Mouse (Mus musculus): ENCODE data around the gene Cxcr2. TPM values are rescaled to one million over a fixed set of nuclear protein-coding genes. Genes with fewer than 3 reads are reported as not detected.

Cxcr2 gene
- total RNA-seq, 2 experiments from 2014 or later: 0.14 to 0.17 TPM

DNA sequence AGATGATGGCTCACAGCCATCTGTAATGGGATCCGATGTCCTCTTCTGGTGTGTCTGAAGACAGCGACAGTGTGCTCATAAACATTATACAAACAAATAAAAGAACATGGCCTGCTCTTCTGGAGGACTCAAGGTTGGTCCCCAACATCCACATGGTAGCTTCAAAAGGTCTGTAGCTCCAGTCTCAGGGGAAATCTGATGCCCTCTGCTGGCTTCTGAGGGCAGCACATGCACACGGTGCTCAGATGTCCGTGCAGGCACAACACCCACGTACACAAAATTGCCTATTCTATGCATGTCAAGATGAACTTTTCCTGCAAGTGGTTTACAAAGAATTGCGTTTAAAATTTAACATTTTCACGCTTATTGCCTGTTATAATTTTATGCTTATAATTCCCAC is 42.2 kb downstream of the Cxcr2 start:
- intact Hi-C loops (cut with DNase I): loop anchor here (2.0 to 10.0 kb wide), 2 partner anchors 201 to 295 kb away; no protein-coding TSS in a partner anchor
- DNase-seq: peak in 1 of 2 experiments; percentile 38

DNA sequence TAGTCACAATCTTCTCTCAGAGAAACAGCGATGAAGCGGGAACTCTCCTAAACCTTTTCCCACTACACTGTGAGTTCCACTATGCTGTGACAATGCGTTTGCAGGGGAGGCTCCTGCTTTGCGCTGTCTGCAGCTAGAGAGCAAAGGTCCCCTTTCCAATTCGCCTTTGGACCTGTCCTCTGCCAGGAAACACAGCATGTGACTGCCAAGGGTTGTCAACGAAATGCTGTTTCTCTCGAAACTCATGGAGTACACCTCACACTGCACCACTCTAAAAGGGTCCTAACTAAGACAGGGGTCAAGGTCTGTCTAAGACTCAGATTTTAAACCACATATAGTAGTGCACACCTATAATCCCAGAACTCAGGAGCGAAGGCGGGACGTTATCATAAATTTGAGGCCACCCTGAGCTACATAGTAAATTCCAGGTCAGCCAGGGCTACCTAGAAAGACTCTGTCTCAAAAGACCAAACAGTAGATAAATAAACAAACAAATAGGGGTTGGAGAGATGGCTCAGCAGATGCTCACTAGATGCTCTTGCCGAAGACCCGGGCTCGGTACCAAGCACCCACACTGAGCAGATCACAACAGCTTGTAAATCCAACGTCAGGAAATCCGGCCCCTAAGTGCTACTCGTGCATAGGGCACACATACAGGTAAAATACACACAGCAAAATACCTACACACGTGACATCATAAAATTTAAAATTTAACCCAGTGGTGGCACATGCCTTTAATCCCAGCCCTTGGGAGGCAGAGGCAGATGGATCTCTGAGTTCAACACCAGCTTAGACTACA is 43.0 kb downstream of the Cxcr2 start:
- intact Hi-C loops (cut with DNase I): loop anchor here (2.0 to 10.0 kb wide), 2 partner anchors 202 to 296 kb away; no protein-coding TSS in a partner anchor
- DNase-seq: no peak

DNA sequence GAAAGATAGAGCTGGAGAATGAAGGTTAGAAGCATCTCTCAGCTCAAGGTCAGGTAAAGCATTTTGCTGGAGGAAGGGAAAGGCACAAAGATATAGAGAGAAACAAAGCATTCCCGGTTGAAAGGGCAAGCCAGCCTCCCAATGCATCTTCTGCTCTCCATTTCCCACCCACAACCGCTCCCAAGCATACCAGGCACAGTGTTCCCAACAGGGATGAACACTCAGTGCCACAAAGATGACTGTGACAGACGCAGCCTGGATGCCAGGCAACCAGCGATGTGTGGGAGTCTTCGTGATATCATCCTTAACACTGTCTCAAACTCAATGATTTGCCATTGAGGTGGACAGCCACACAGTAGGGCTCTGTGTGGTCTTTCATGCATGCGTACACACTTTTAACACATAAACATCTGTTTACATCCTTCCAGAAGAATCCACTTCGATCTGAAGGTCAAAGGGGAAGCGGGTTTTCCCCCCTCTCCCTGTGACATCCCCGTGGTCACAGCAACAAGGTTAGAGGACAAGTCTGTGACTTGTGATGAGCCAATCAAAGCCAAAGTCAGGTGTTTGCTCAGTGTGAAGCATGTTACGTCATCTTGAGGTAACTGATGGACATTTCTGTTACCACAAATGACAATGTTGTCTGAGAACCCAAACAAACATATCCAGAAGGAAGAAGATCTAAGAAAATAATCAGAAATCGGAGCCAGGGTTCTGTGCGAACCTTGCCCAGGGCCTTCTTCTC is 44.1 kb downstream of the Cxcr2 start:
- DNase-seq: no peak
- intact Hi-C loops (cut with DNase I): loop anchor here (2.0 to 10.0 kb wide), 2 partner anchors 203 to 297 kb away; no protein-coding TSS in a partner anchor

DNA sequence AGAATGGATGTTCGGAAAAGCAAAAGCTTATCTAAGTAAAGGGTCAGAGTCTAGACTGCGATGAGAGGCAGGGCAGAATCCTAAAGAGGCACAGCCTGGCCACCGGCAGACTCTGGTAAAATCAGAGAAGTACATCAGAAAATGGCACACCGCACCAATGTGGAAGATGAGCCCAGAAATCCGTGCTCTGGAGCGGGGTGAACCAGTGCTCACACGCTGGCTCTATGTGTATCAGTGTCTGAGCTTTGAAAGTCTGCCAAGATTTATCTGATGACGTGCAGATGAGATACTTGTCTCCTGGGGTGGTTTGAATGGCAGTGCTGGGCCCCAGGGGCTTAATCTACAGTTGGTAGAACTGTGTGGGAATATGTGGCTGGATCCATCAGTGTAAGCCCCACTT is 45.3 kb downstream of the Cxcr2 start:
- no peak for DNase-seq
- intact Hi-C loops (cut with DNase I): loop anchor here (10.0 kb wide), 1 partner anchor 204 kb away; no protein-coding TSS in a partner anchor

DNA sequence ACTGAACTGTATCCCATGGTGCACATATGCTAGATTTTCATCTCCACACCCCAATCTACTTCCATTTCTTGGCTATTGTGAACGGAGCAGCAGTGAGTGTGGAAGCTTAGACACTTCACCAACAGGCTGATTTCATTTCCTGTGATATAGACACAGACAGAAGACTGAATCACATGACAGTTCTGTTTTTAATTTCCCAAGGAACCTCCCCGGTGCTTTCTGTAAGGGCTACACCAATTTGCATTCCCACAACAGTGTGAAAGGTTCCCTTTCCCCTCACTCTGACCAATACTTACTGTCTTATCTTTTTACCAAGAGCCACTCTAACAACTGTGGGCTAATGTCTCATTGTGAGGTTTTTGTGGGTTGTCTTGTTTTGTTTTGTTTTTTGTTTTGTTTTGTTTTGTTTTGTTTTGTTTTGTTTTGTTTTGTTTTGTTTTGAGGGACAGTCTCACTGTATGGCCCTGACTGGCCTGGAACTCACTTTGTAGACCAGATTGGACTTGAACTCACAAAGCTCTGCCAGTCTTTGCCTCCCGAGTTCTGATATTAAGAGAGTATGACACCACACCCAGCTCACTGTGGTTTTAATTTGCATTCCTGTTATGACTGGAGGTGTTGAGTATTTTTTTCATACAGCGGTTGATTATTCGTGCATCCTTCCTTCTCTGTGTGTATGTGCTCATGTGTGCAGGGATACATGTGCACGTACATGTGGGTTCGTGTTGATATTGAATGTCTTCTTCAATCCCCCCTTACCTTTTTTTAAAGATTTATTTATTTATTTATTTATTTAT is 47.5 kb downstream of the Cxcr2 start:
- intact Hi-C loops (cut with DNase I): no loop called here
- no peak for DNase-seq

DNA sequence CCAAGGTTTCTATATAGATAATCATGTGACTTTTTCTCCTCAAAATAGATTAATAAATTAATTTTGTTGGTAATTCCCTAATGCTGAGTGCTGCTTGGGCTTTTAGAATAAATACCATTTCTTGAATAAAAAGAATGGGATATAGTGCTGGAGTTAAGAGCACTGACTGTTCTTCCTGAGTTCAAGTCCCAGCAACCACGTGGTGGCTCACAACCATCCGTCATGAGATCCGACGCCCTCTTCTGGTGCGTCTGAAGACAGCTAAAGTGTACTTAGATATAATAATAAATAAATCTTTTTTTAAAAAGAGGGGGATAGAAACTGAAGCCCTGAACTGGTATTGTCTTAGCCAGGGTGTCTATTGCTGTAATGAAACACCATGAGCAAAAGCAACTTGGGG is 49.7 kb downstream of the Cxcr2 start:
- intact Hi-C loops (cut with DNase I): no loop called here
- DNase-seq: no peak

DNA sequence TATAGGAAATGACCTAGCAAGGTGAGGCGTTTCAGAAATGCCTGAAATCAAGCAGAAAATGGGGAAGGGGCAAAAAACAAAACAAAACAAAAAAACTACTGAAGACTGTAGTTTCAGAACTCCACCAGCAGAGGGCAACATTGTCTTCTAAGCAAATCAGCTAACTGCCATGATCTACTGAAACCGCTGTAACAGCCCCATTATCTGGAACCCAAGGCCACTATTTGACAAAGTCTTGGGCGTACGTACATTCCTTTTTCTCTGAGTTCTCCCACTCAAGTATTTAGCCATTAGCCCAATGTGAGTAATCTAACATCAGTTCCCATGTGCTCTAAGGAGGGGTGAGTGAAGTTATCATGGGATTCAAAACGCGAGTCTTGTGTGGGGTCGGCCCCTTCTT is 52.1 kb downstream of the Cxcr2 start:
- intact Hi-C loops (cut with DNase I): loop anchor here (1.0 to 2.0 kb wide), 3 partner anchors 79 to 246 kb away; partner anchors contain the start of genes Aamp, Catip and Pnkd
- peak; percentile 32 to 61 for DNase-seq

DNA sequence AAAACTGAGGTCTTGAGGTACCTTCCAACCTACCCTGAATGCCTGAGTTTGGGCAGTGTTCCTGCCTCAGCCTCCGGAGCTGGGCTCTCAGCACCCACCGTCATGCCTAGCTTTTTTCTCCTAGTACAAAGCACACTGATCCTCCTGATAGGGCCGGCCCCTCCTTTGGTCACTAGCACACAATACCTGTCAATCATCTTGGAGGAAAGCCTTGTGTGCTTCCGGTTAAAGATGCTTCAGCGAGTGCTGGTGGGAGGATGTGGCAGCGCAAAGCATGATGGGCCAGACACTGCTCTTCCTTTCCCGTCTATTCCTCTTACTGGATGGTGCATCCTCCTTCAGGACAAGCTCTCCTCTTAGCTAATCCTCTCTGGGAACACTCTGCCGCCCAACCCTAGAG is 52.9 kb downstream of the Cxcr2 start:
- intact Hi-C loops (cut with DNase I): no loop called here

DNA sequence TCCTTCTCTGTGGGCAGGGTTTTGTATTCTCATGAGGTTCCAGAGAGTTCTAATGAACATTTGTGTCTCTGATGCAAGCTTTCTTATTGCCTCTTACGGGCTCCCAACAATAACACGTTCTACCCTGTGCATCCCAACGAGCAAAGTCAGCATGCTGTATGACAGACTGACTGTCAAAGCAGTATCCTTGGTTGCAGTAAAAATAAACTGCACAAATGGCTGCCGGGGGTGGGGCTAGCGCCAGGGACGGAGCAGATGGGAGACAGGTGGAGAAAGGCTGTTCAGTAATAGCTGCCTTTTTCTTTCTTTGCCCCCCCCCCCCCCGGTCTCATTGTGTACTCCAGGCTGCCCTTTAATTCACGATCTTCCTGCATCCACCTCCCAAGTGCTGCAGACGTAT is 54.1 kb downstream of the Cxcr2 start:
- DNase-seq: peak in 1 of 2 experiments; percentile 17
- intact Hi-C loops (cut with DNase I): no loop called here

More for the DNA sequence above, 52.9 kb downstream of the Cxcr2 start:
- DNase-seq: no peak

DNA sequence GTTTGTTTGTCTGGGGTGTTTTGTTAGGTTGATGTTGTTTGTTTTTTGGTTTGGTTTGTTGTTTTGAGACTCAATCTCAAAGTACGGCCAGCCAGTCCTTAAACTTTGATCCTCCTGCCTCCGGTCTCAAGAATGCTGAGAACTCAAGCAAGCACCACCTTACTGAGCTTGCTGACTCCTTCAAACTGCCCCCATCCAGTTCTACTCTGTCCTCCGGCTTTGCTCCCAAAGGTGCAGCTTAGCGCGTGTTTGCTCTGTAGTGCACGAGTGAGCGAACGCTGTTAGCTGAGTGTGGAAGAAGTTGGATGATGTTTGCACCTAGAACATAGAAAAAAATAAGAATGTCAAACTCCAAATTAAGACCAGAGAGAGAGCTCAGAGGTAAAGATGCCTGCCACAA is 55.2 kb downstream of the Cxcr2 start:
- DNase-seq: no peak
- intact Hi-C loops (cut with DNase I): no loop called here

Small RNA genes lying within 50 kb of the gene (microRNA-seq; reads per million reads assigned to microRNA genes)
- gene Mir1928: 0 reads per million in 2 experiments

Other genes with a start within 250 kb of the Cxcr2 start
- gene Tns1, start 29.5 kb upstream of the Cxcr2 start, total RNA-seq (2021): 100 to 1,000 TPM; 532 to 688 TPM
- 1 to 10 TPM; 1.2 to 1.5 TPM for gene Rufy4, start 28.4 kb upstream of the Cxcr2 start, total RNA-seq (2021)
- gene Cxcr1, start 40.6 kb downstream of the Cxcr2 start, total RNA-seq (2021): not detected
- 100 to 1,000 TPM; 213 to 219 TPM for gene Arpc2, start 82.1 kb downstream of the Cxcr2 start, total RNA-seq (2021)
- gene Gpbar1, start 124.6 kb downstream of the Cxcr2 start, total RNA-seq (2021): not detected
- gene Aamp, start 130.7 kb downstream of the Cxcr2 start, total RNA-seq (2021): 100 to 1,000 TPM; 103 to 109 TPM
- 100 to 1,000 TPM; 205 to 211 TPM for gene Pnkd, start 130.9 kb downstream of the Cxcr2 start, total RNA-seq (2021)
- gene Tmbim1, start 151.6 kb downstream of the Cxcr2 start, total RNA-seq (2021): 10 to 100 TPM; 43.2 to 45.8 TPM
- gene Catip, start 208.1 kb downstream of the Cxcr2 start, total RNA-seq (2021): under 1 TPM; 0.29 to 0.45 TPM
- gene Slc11a1, start 221.2 kb downstream of the Cxcr2 start, total RNA-seq (2021): 1 to 10 TPM; 1.2 to 3.7 TPM
- 100 to 1,000 TPM; 117 to 122 TPM for gene Ctdsp1, start 237.5 kb downstream of the Cxcr2 start, total RNA-seq (2021)